Mouse (Mus musculus) liver, adult 2 months (tissue): ENCODE results near the gene Tmem143. TPM values are rescaled to one million over a fixed set of nuclear protein-coding genes. Genes with fewer than 3 reads are reported as not detected.
"Not testable (repeated sequence)": the region's sequence is repeated elsewhere in the genome, so short reads cannot be mapped to it uniquely, and the experiment has no call there.

Source experiments
- DNase-seq: peaks from one replicate; pipeline ENCODE4 v3.0.0-alpha.2; 2011; ENCODE audit warnings: low read depth, low spot score; ENCODE audit errors: extremely low read depth
- H3K27ac ChIP-seq: fragments of 200-500 bp; replicated peaks from 2 replicates; pipeline ENCODE4 v1.5.1; 2012; ENCODE audit warnings: low read depth, mild to moderate bottlenecking, control low read depth, inconsistent platforms, low read length; ENCODE audit not compliant: insufficient read depth
- H3K27me3 ChIP-seq: fragments of 200-500 bp; 2 replicates; pipeline ENCODE4 v1.6.1; 2012; ENCODE audit warnings: mild to moderate bottlenecking, moderate library complexity, low read length, inconsistent platforms; ENCODE audit not compliant: control insufficient read depth, insufficient read depth
- H3K36me3 ChIP-seq: fragments of 200-500 bp; 2 replicates; pipeline ENCODE4 v1.6.1; 2012; ENCODE audit warnings: low read length, inconsistent platforms; ENCODE audit not compliant: control insufficient read depth, insufficient read depth
- H3K4me1 ChIP-seq: fragments of 200-500 bp; 2 replicates; pipeline ENCODE4 v1.6.1; 2011; ENCODE audit warnings: low read length; ENCODE audit not compliant: control insufficient read depth, insufficient read depth
- H3K4me3 ChIP-seq: fragments of 200-500 bp; 2 replicates; pipeline ENCODE4 v1.5.1; 2011; ENCODE audit warnings: low read depth, mild to moderate bottlenecking, control low read depth, low read length, moderate library complexity; ENCODE audit not compliant: insufficient read depth
- H3K79me2 ChIP-seq: fragments of 200-500 bp; 2 replicates; pipeline ENCODE4 v1.6.1; 2012; ENCODE audit warnings: inconsistent platforms, mild to moderate bottlenecking, low read length, moderate library complexity; ENCODE audit not compliant: control insufficient read depth, insufficient read depth
- H3K9ac ChIP-seq: fragments of 200-500 bp; 2 replicates; pipeline ENCODE4 v1.6.1; 2012; ENCODE audit warnings: low read depth, mild to moderate bottlenecking, control low read depth, inconsistent platforms, low read length
- CTCF ChIP-seq: fragments of 200-500 bp; IDR thresholded peaks from 2 replicates; pipeline ENCODE4 v1.5.1; 2011; ENCODE audit warnings: low read depth, low read length, control low read depth
- POLR2A ChIP-seq: fragments of 200-500 bp; IDR thresholded peaks from 2 replicates; pipeline ENCODE4 v1.6.1; 2011; ENCODE audit warnings: low read length, control low read depth; ENCODE audit not compliant: insufficient read depth; ENCODE audit errors: extremely low read depth
- WGBS: fragments of 180-500 bp; shearing (Covaris S2); methylation state at CpG from one replicate; pipeline ENCODE4 v1.1.7; 2018; 5-methylcytosine and 5-hydroxymethylcytosine counted together
- polyA plus RNA-seq: library from polyadenylated mRNA; depleted of rRNA; stranded (reverse); fragments of >200 nt; gene quantifications from 2 replicates; pipeline ENCODE4 v1.2.3, GENCODE M21; 2012
- total RNA-seq: library from RNA; depleted of rRNA; stranded (reverse); fragments of >200 nt; gene quantifications from 2 replicates; pipeline ENCODE4 v1.2.3, GENCODE M21; 2014

Tmem143 gene
- total and polyA plus RNA-seq, 2 experiments, result 16.6 to 59.5 TPM

DNA sequence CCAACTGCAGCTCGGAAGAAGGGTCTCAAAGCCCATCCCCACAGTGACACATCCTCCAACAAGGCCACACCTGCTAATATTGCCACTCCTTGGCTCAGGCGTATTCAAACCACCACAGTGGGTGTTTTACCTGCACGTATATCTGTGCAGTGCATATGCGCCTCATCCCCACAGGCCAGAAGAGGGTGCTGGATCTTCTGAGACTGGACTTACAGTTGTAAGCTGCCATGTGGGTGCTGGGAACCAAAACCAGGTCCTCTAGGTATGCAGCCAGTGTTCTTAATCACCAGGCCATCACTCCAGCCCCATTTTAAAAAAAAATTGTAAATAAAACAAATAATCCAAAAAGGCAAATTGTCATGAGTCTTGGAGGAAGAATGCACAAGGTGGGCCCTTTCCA is 16.2 kb upstream of the Tmem143 start:
- peaks cover 2% of the 10 kb centered on the region; the same call in 1 of the 2 replicates for H3K79me2 ChIP-seq
- WGBS, result 99% methylated on average over 4 of the region's 4 CpGs
- no peak overlapping the region for H3K9ac ChIP-seq
- H3K36me3 ChIP-seq, result peaks cover 42% of the 10 kb centered on the region
- TF ChIP-seq POLR2A, result no peak
- no peak for TF ChIP-seq CTCF
- H3K27me3 ChIP-seq, result no peaks in the 10 kb centered on the region
- no peak for DNase-seq
- no peaks in the 10 kb centered on the region for H3K4me1 ChIP-seq
- H3K27ac ChIP-seq, result no peak overlapping the region
- no peak overlapping the region for H3K4me3 ChIP-seq

DNA sequence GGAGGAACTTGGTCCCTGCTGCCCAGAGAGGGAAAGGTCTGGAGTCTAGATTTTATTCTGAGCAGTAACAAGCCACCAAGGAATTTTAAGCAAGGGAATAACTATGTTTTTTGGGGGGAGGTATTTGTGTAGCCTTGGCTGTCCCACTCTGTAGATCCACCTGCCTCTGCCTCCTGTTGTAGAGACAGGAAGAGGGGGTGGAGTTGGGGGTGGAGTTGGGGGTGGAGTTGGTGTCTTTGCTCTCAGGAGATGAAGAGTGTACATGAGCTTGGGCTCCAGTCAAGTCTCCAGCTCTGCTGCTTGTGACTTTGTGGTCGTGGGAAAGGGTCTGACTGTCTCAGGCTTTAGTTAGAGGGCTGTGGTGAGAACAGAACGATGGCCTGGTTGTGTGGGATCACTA is 15.7 kb upstream of the Tmem143 start:
- Histone ChIP-seq H3K27ac (no peak overlapping the region), H3K4me3 (no peak overlapping the region), H3K9ac (no peak overlapping the region), H3K79me2 (no peaks in the 10 kb centered on the region), H3K4me1 (no peaks in the 10 kb centered on the region), H3K27me3 (no peaks in the 10 kb centered on the region), H3K36me3 (peaks cover 39% of the 10 kb centered on the region)
- 93% methylated on average over 2 of the region's 2 CpGs for WGBS
- TF ChIP-seq CTCF, result no peak
- no peak for TF ChIP-seq POLR2A
- peak; percentile 6 for DNase-seq

DNA sequence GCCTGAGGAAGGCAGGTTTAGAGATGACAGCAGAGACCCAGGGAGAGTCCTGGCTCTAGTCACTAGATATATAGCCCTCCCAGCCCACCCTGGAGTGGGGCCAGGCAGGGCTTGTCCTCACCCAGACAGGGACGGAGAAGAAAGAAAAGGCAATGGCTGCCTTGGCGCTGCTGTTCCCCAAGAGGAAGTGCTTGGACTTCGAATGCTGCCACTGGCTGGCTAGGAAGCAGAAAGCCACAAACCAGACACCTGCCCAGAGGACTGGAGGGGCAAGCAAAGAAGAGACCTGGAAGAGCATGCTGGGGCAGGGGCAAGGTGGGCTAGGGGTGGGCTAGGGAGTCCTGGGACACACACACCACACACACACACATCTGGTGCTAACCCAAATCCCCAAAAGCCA is 9.5 kb upstream of the Tmem143 start:
- no peak for DNase-seq
- no peak overlapping the region for H3K4me3 ChIP-seq
- H3K27ac ChIP-seq, result no peak overlapping the region
- H3K4me1 ChIP-seq, result no peaks in the 10 kb centered on the region
- no peak overlapping the region for H3K9ac ChIP-seq
- no peaks in the 10 kb centered on the region for H3K79me2 ChIP-seq
- no peaks in the 10 kb centered on the region for H3K27me3 ChIP-seq
- WGBS, result 56% methylated on average over 3 of the region's 3 CpGs
- peaks cover 18% of the 10 kb centered on the region for H3K36me3 ChIP-seq
- no peak for TF ChIP-seq CTCF
- TF ChIP-seq POLR2A, result no peak

DNA sequence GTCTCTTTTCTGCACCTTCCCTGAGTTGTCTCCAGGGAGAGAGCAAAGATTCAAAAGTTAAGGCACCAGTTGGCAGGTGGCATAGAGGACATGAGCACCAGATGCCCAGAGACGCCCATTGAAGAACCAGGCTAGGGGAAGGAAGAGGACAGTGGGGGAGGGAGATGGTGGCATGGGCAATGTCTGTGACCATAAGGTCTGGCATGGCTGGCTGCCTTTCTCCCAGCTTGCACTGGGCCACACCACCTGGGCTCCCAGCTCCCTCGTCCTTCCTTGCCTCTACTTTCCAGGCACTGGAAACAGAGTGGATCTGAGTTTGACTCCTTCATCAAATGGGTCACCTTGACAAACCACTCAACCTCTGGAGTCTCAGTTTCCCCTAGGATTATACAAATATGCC is 4.1 kb upstream of the Tmem143 start:
- 93% methylated on average over 2 of the region's 2 CpGs for WGBS

DNA sequence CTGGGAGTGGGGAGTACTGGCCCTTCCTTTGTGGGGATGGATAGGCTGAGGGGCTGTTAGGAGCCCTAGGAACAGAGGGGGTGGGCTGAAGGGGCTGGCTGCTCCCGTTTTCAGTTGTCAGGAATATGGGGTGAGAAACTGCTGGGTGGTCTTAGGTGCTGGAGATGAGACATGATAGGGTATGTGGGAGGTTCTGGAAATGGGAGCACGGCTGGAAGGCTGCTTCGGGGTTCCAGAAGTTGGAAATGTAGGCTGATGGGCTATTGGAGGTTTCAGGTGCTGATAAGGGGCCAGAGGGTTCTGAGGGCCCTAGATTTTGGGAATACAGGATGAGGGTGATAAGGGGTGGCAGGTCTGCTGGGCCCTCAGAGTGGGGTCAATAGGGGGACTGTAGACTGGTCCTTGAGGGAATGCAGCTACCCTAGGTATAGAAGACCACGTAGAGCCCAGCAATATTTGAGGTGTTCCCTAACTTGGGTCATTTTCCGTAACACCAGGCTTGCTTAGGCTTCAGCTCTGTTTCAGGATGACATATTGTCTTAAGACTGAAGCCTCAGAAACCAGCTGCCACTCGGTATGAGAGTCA is 717 bp upstream of the Tmem143 start:
- H3K79me2 ChIP-seq, result no peaks in the 10 kb centered on the region; the same call in 1 of the 2 replicates
- peak; percentile 15 for DNase-seq
- no peak overlapping the region for H3K27ac ChIP-seq
- H3K27me3 ChIP-seq, result no peaks in the 10 kb centered on the region
- peaks cover 6% of the 10 kb centered on the region for H3K4me1 ChIP-seq
- no peak overlapping the region for H3K4me3 ChIP-seq
- no peaks in the 10 kb centered on the region for H3K36me3 ChIP-seq
- no peak for TF ChIP-seq POLR2A
- TF ChIP-seq CTCF, result no peak
- H3K9ac ChIP-seq, result no peak overlapping the region
- WGBS, result 80% methylated on average over 6 of the region's 6 CpGs

More for the DNA sequence above, 4.1 kb upstream of the Tmem143 start:
- no peak overlapping the region for H3K9ac ChIP-seq
- no peaks in the 10 kb centered on the region for H3K79me2 ChIP-seq
- no peaks in the 10 kb centered on the region for H3K4me1 ChIP-seq
- no peak overlapping the region for H3K4me3 ChIP-seq
- H3K36me3 ChIP-seq, result no peaks in the 10 kb centered on the region
- TF ChIP-seq POLR2A (no peak), CTCF (no peak)
- DNase-seq, result no peak
- no peak overlapping the region for H3K27ac ChIP-seq
- no peaks in the 10 kb centered on the region for H3K27me3 ChIP-seq

DNA sequence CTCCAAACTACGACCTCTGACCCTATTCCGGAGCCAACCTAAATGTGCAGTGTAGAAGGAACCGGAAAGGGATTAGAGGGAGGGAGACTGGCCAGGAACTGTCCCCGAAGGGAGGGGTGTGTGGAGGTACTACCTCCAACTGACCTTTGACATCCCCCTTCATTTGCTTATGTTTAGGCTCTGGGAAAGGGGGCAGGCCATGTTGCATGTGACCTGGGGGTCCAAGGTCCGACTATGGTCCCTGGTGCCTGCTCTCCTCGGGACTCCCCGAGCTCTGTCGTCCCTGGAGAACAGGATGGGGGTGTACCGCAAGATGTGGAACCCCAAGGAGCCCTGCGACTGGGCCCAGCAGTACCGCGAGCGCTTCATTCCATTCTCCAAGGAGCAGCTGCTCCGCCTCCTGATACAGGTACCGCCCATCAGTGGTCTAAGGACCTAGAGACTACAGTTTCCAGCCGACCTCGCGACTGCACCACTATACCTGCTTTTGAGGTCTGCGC is 567 bp downstream of the Tmem143 start:
- Histone ChIP-seq H3K27me3 (no peaks in the 10 kb centered on the region), H3K4me1 (peaks cover 6% of the 10 kb centered on the region), H3K9ac (peak overlapping the region; percentile 70), H3K27ac (peak overlapping the region; percentile 92), H3K4me3 (peak overlapping the region; percentile 71), H3K36me3 (no peaks in the 10 kb centered on the region), H3K79me2 (no peaks in the 10 kb centered on the region; the same call in 1 of the 2 replicates)
- TF ChIP-seq CTCF (no peak), POLR2A (peak; percentile 60; the same call in 1 of the 2 replicates)
- 1% methylated on average over 19 of the region's 19 CpGs for WGBS
- DNase-seq, result peak; percentile 99

DNA sequence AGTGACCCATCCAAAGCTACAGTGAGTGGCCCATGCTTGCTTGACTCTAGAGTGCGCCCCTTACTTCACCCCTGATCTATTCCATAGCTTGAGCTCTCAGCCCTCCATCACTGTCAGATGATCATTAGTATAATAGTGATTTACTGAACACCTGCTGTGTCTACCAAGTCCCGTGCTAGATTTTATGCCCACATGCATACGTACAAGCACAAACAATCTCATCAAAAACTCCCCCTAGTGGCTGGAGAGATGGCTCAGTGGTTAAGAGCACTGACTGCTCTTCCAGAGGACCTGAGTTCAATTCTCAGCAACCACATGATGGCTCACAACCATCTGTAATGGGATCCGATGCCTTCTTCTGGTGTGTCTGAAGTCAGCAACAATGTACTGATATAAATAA is 1.4 kb downstream of the Tmem143 start:
- peak; percentile 47 for DNase-seq
- peak overlapping the region; percentile 28; the same call in 1 of the 2 replicates for H3K9ac ChIP-seq
- not testable (repeated sequence) for H3K4me1 ChIP-seq, H3K36me3 ChIP-seq, H3K79me2 ChIP-seq, H3K27ac ChIP-seq, H3K27me3 ChIP-seq
- H3K4me3 ChIP-seq, result peak overlapping the region; percentile 71
- WGBS, result 37% methylated on average over 4 of the region's 4 CpGs
